Mouse (Mus musculus): ENCODE data around the gene Tmem136.

The Tmem136 gene

DNA sequence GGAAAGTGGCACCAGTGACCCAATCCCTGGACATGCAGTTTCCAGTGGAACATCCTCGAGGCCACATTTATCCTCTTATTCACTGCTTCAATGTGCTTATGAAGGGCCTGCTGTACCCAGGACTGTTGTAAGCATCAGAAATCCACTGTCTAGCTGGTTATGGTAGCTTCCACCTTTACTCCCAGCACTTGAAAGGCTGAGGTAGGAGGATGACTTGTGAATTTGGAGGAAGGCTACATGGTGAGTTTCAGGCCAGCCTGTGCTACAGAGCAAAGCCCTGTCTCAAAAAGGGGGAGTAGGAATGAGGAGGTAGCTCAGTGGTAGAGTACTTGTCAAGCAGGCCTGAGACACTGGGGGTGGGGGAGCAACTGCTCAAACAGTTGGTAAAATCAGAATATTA lies 8.3 kb downstream of the Tmem136 start:
- no peak for DNase-seq (ENCODE audit: low read depth)

DNA sequence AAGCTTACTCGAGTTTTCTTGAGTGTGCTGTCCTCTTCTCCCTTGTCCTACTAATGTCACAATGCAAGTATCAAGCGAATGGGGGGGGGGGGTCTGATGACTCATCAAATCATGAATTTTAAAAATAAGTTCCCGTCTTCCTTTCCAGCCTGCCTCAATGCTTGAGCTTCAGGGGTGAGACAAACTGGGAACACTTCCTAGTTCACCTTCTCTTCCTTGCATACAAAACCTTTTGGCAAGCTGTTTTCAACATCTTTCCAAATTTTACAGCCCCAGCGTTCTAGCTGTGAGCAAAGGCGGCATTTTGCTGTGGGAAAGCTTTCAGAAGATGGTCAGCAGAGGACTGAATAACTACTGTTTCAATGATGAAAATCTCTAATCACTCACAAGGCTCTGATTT lies 8.8 kb downstream of the Tmem136 start:
- DNase-seq (ENCODE audit: low read depth), result no peak

DNA sequence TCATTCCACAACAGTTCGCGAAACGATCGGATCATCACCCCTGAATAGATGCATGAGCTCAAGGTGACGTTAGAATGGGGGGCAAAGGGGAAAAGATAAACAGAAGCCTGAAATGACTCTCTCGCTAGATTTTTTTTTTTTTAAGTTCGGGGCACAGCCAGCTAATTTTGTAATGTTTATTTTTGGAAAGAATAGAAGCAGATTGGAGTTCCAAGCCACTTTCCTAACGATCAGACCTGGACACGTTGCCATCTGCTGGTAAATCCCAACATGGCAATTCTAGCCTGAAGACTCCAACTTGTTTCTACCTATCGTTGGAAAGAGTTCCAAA lies 9.2 kb downstream of the Tmem136 start, which contains the start of gene Arhgef12:
TSS of gene Arhgef12 (minus strand) at position 53 of the 331 bp plus-strand sequence.
- peak; percentile 84 for DNase-seq (ENCODE audit: low read depth)

DNA sequence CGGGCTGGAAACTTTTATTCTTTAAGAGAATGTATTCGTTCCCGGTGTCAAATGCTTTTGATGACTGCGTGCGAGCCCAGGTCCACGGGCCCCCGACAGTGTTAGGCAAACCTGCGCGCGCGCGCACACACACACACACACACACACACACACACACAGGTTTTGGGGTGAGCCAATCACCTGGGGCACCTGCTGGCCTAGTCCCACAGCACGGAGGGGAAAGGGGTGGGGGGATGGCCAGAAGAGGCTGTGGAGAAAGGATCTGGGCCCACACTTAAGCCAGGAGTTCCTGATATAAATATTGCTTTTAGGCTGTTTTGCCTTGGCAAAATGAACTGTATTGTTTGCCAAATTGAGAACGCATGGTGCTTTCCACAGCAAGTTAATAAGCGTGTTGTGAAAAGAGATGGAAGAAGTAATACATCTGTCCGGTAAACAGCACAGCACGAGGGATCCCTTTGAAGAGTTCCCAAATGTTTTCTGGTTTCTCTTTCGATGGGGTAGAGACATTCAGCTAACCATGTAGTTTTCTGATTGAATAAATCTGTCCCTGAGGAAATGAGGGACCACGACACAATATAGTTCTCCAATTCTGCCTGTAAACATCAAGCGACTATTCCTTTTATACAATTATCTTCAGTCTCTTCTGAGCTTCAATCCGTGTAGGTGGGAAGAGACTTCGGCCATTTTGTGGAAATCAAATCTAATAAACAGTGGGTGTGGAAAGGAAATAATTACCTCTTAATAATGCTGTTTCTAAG lies 9.8 kb downstream of the Tmem136 start:
- peak; percentile 39 for DNase-seq (ENCODE audit: low read depth)

DNA sequence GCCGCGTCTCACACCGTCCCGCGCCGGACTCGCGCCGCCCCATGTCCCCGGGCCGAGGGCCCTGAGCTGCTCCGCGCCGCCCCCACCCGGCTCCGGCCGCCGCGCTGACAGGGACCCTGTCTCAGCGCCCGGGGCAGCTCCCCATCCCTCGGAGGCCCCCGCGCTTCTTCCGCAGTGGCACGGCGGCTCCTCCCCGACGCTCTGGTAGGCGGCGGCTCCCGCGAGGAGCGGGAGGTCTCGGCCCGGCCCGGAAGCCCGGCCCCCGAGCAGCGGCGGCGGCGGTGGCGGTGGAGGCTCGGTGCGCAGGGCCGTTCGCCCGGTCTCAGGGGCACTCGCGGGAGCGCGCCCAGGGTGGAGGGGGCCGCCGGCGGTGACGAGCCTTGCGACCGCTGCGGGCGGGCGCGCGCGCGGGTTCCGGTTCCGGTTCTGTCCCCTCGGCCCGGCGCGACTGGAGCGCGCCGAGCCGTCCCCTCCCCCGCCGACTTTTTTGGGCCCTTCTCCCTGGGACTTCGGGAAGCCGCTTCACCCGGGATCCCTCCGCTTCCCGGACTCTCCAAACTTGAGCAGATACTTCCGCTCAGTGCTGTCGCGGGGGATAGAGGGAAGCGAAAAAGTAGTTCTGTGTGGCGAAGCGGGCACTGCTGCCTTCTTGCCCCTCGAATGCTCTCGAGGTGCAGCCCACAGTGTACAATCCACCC lies 10.6 kb downstream of the Tmem136 start:
- peak; percentile 95 for DNase-seq (ENCODE audit: low read depth)

DNA sequence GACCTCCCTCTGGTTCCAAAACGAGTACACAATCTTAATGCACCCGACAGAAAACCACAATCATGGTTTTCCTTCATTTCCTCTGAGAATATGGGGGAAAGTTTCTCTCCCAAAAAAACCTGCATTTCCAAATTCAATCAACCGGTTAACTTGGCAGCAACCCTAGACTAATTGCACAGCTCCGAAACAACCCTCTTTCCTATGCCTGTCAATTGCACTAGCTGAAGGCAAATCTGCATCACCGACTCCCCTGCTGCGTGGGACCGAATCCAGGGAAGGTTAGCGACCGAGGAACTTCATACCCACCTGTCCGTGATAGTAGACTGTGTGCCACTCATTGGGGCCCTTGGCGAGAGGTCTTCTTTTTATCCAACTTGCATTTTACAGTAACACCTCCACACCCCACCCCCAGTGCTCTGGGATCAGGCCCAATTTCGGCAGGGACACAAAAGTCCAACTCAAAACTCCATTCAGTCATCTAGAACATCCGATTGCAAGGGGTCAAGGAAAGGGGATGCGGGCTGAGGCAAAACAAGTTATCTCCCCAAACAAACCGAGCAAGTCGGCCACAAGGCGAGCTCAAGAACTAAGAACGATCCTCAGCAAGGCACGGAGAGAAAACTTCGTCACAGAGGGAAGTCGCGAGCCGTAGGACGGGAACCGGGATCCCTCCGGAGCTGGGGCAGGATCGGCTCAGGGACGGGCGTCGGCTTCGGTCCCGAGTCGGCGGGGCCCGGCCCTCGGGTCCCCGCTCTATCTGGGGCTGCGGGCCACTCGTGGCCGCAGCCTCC lies 11.3 kb downstream of the Tmem136 start:
- peak; percentile 44 for DNase-seq (ENCODE audit: low read depth)

DNA sequence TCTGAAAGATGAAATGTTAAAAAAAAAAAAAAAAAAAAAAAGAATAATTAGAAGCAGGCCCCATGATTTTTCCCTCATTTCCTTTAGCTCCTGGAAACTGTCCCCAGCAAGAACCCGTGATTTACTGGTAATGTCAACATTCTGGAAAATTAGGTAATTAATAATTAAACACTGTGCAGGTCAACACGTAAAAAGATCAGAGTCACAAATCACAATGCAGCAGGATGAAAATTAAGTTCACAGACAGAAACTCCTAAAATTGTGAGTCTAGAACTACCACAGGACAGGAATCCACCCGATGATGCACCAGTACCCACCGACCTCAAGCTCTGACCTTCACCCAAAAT lies 11.9 kb downstream of the Tmem136 start:
- DNase-seq (ENCODE audit: low read depth), result no peak

DNA sequence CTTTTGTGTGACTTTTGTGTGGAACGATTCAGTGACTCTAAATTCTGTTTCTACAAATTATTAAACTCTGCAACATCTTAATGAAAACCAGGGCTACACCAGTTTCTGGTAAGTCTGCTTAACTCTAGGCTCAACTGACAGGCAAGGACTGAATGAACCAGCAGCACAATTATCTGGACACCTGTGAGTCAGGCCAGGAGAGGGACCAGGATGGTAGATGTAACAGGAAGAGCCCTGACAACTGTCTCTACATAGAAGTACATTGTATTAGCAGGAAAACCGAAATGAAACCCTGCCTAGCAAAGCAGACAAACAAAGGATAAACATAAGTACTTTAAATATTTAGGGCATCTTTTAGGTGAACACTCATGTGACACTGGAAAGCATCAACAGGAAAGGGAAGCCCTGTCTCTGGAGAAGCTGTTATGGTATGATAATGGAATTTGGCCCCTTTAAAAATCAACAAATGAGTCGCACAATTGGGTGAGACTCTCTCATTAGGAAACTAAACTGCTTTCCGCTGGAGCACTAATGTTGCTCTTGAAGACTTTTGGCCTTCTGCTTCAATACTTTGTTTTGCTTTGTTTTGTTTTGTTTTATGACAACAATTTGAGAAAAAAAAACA lies 12.6 kb downstream of the Tmem136 start:
- DNase-seq (ENCODE audit: low read depth), result no peak

DNA sequence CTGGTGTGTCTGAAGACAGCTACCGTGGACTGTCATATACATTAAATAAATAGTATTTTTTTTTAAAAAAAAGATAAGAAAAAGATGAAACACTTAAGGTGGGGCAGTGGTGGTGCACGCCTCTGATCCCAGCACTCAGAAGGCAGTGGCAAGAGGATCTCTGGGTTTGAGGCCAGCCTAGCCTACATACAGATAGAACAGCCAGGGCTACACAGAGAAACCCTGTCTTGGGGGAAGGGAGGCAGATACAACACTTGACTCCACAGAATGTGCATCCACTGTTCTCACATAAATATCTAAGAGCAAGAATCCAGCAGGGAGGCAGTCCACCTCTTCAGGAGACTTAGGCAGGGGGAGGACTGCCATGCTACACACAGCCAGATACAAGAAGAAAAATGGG lies 13.4 kb downstream of the Tmem136 start:
- no peak for DNase-seq (ENCODE audit: low read depth)

DNA sequence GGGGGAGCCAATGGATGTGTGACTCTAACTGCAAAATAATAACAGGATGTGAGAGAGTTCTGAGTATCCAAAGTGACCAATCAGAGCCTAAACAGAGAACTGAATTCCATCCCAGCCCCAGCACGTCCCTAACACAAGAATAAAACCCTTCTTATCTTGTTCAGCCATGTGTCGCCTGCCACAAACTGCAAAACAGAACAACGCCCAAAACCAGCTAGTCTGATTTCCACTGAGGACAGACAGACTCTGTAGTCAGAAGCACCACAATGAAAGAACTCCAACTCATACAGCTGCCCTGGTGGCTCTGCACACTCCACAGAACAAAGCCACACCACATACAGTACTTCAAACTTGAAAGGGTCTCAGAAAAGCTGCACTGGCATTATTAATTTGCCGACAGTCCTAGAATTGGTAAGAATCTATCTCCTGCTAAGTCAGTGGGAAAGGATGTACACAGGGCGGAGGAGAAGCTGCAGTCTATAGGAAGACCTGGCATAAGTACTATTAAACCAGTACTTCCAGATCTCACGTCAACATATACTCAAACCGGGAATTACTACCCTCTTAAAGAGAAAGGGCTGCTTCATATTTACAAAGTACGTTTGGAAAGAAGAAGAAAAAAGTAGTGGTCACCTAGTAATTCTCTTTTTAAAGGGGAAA lies 14.3 kb downstream of the Tmem136 start:
- DNase-seq (ENCODE audit: low read depth), result no peak

DNA sequence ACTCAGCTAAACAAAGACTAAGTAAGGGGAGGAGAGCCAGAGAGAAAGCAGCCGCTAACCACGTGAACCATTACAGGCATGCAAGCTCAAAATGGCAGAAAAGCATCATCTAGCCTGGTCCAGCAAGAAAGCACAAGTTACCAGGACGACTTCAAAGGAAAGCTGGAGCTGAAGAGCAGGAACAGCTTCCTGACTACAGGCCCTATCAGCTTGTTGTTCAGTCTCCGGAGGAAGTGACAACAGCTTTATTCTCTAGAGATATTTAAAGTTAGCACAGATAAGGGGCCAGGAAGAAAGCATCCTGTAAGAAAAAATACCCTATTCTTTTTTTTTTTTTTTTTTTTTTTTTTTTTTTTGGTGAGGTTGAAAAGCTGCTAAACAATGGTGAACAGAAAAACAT lies 17.4 kb downstream of the Tmem136 start:
- DNase-seq (ENCODE audit: low read depth), result no peak

DNA sequence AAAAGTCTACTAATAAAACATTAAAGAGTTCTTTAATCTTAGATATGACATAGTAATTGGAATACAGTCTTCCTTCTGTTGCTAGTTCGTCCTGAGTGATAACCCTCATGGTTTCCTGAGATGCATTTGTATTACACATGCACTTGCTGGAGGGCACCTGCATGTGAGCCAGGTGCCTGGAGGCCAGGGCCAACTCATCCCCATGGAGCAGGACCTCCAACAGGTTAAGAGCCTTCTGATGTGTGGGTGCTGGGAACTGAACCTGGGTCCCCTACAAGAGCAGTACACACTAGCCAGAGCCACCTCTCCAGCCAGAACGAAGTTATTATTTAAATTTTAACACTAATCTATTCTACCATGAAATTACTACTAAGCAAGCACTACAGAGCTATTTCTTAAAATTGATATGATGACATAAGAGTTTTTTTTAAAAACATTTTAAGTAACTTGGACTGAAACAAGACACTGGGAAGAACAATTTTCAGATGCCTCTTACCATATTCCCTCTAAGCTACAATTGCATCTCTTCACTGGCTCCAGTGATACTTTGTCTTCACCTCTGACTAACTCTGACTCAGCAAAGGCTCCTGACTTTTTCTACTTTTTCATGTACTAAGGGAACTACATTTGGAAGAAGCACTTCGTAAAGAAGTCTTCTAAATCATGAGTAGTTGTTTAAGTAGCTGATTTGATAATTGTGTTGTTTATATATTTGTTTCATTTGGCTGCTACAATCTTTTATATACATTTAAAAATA lies 18.4 kb downstream of the Tmem136 start:
- DNase-seq (ENCODE audit: low read depth), result peak; percentile 57

DNA sequence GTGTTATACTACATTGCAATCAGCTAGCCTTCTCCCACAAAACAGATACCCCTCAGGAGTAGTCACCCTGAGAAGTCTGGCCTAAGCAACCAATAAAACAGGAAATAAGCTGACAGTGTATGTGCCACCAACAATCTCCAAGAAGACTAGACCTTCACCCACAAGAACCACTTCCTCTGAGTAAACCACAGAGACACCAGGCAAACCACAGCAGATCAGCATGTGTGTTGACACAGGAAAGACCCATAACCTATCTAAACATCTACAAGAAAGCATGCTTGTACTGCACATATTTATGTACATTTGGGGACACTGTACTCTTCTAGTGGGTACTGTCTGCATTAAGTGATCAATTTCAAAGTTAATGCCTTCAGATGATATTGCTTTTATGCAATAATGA lies 20.0 kb downstream of the Tmem136 start:
- DNase-seq (ENCODE audit: low read depth), result no peak

DNA sequence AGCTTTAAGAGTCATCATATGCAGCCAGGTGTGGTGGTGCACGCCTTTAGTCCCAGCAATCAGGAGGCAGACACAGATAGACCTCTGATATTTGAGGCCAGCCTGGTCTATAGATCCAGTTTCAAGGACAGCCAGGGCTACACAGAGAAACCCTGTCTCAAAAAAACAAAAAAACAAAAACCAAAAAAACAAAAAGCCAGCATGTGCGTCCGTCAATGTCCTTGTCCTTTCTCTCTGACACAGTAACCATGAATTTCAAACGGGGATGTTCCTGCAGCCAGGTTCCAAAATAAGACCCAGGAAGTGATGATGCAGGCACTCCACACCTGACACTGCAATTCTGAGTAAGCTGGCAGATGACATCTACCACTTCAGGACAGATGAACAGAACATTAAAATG lies 21.5 kb downstream of the Tmem136 start:
- no peak for DNase-seq (ENCODE audit: low read depth)

DNA sequence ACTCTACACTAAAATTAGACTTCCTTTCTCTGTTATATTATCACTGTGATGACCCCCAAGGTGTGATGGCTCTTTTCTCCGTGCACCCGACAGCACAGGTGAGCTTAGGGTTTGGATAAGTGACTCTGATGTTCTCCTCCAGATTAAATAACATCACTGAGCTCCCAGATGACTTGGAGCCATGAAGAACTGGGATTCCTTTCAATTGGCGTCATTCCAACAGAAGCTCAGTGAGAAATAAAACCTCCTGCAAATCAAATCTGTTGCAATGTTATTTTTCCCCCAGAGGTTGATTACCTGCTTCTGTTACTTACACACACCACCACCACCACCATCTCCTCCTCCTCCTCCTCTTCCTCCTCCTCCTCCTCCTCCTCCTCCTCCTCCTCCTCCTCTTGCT lies 22.6 kb downstream of the Tmem136 start:
- peak; percentile 57 for DNase-seq (ENCODE audit: low read depth)

DNA sequence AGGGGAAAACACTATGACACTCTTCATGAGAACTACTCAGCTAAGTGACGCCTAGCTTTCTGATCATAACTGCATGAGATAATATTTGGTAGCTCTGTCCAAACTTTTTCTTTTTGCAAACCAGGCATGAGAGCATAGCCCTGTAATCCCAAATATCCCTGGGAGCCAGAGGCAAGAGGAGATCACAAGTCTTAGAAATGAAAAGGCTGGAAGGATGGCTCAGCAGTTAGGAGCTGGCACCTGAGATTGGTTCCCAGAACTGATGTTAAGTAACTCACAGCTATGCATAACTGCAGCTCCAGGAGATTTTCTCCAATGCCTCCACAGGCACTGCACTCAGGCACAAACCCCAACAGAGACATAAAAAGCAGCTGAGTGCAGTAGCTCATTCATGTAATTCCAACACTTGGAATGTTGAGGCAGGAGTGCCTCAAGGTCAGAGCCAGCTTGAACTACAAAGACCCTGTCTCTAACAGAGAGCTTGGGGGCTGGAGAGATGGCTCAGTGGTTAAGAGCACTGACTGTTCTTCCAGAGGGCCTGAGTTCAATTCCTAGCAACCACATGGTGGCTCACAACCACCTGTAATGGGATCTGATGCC lies 30.6 kb downstream of the Tmem136 start:
- no peak for DNase-seq (ENCODE audit: low read depth)

DNA sequence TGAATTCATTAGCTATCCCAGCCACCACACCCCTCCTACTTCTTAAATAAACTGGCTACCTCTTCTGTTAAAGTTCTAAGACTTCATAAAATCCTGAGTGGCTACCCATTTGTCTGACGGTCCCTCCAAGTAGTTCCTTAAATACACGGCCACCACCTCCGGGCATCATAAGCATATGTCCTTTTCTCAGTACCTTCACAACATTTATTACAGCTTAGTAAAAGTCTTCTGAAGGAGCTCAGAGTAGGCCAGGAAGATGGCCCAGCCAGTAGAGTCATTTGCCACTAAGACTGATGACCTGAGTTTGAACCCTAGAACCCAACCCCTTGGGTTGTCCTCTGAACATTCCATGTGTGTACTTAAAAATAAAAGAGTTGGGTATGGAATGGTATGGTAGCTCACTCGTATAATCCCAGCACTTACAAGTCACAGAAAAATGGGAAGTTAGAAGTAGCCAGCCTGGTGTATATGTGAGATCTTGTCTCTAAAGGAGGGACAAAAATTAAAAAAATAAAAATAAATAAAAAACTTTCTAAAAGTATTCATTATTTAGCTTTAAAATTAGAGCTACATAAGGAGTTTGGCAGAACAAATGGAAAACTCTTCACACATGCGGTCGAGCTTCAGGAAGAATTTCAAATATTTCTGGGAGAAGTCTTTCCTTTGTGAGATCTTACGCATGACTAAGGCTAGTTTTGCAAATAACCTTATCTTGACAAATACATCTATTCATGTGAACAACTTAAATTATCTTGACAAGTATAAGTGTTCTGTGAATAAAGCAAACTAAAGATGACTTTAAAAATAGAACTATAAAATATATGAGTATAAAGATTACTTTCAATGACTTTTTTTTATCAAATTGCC lies 31.6 kb downstream of the Tmem136 start:
- no peak for DNase-seq (ENCODE audit: low read depth)

DNA sequence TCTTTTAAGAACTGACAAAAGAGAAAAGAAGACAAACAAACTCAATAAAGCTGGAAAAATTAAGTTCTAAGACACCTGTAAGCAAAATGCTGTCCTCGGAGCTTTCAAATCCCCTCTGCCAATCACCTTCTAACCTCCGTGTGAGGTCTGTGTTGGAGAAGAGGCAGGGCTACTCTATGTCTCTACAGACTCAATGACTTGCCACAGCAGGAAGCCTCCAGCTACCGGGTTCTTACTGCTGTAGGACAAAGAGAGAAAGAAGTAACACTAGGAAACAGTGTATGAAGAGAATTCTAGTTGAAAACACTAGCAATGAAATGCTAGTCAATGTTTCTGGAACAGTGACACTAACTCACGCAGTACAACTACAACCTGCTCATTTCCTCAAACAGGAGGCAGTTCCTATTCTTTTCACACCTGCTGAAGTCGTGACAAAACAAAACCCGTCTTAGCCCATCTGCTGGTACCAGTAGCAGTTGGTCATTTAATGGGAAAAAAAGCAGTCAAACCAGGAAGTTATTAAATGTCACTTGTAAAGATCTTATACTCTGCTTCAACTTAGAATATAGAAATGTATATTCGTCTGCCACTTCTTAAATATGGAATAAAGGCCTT lies 32.8 kb downstream of the Tmem136 start:
- DNase-seq (ENCODE audit: low read depth), result no peak

DNA sequence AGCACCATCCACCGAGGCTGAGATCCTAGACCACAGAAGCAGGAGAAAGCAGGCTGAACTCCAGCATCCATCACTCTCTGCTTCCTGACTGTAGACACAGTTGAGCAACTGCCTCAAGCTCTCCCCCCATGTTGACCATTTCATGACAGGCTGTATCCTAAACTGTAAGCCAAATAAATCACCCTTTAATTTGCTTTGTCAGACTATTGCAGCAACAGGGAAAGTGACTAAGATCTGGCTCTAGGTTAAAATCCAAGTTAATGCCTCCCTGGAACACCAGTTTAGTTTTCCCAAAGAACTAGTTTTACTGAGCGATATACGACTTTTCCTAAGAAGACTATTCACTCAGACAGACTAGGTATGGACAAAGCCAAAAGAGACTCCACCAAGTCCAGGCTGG lies 37.7 kb downstream of the Tmem136 start:
- peak; percentile 36 for DNase-seq (ENCODE audit: low read depth)

DNA sequence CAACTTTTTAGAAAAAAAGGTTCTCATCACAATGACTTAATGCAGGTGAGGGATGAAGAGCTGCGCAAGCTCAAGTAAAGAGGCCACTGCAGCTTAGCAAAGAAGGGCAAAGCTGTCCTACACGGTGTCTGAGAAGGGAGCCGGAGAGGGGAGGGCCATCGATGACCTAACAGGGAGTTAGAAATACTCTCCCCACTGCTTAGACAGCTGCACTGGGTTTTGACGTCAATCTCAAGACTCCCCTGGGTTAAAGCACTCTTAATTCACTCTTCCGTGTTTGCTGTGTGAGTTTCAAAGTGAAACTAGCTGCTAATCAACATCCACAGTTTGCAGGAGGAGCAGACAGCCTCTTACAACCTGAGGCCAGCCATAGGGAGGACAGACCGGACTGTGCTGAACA lies 40.2 kb downstream of the Tmem136 start:
- DNase-seq (ENCODE audit: low read depth), result no peak
